Mouse (Mus musculus): ENCODE results near the gene Efnb3. TPM values are rescaled to one million over a fixed set of nuclear protein-coding genes. Genes with fewer than 3 reads are reported as not detected.

Gene Efnb3
- polyA plus RNA-seq, 1 experiment: 1.2 TPM

GRCm38 (mm10) chr11:69564391-69564790 is 4.4 kb upstream of the Efnb3 start:
- H3K4me1 ChIP-seq (ENCODE audit: control insufficient read depth, insufficient read depth, insufficient read length): no peaks in the 10 kb centered on the region
- no peak overlapping the region for H3K27ac ChIP-seq (ENCODE audit: insufficient read depth, low read length)
- H3K27me3 ChIP-seq (ENCODE audit: control insufficient read depth, insufficient read depth, low read length): peaks cover 2% of the 10 kb centered on the region; the same call in 1 of the 2 replicates
- TF ChIP-seq CTCF (IDR thresholded peaks at IDR 0.05; ENCODE audit: extremely low read depth, insufficient read depth, insufficient read length, insufficient replicate concordance) (no peak), POLR2A (IDR thresholded peaks at IDR 0.05; ENCODE audit: low read depth, low read length) (no peak)
- no peak overlapping the region for H3K4me3 ChIP-seq (ENCODE audit: extremely low read depth, insufficient read depth, insufficient read length)
- DNase-seq (ENCODE audit: low read depth in 1 of 2, low spot score in 2 of 2): no peak
- H3K36me3 ChIP-seq (ENCODE audit: control insufficient read depth, insufficient read depth, low read length): peaks cover 29% of the 10 kb centered on the region
- 86% methylated on average over 3 of the region's 3 CpGs for WGBS

- H3K4me3 ChIP-seq (ENCODE audit: extremely low read depth, insufficient read depth, insufficient read length): no peak overlapping the region
- H3K4me1 ChIP-seq (ENCODE audit: control insufficient read depth, insufficient read depth, insufficient read length): no peaks in the 10 kb centered on the region
- peaks cover 2% of the 10 kb centered on the region; the same call in 1 of the 2 replicates for H3K27me3 ChIP-seq (ENCODE audit: control insufficient read depth, insufficient read depth, low read length)
- WGBS: 93% methylated on average over 13 of the region's 13 CpGs
- no peak for DNase-seq (ENCODE audit: low read depth in 1 of 2, low spot score in 2 of 2)
- H3K27ac ChIP-seq (ENCODE audit: insufficient read depth, low read length): no peak overlapping the region
- H3K36me3 ChIP-seq (ENCODE audit: control insufficient read depth, insufficient read depth, low read length): peaks cover 29% of the 10 kb centered on the region
- TF ChIP-seq POLR2A (IDR thresholded peaks at IDR 0.05; ENCODE audit: low read depth, low read length) (no peak), CTCF (IDR thresholded peaks at IDR 0.05; ENCODE audit: extremely low read depth, insufficient read depth, insufficient read length, insufficient replicate concordance) (no peak)
Observed at GRCm38 (mm10) chr11:69563373-69563772, 3.4 kb upstream of the Efnb3 start.

- 91% methylated on average over 16 of the region's 16 CpGs for WGBS
- TF ChIP-seq POLR2A (IDR thresholded peaks at IDR 0.05; ENCODE audit: low read depth, low read length): no peak
- no peak for TF ChIP-seq CTCF (IDR thresholded peaks at IDR 0.05; ENCODE audit: extremely low read depth, insufficient read depth, insufficient read length, insufficient replicate concordance)
- H3K36me3 ChIP-seq (ENCODE audit: control insufficient read depth, insufficient read depth, low read length): peaks cover 24% of the 10 kb centered on the region
- H3K4me3 ChIP-seq (ENCODE audit: extremely low read depth, insufficient read depth, insufficient read length): no peak overlapping the region
- no peak for DNase-seq (ENCODE audit: low read depth in 1 of 2, low spot score in 2 of 2)
- H3K4me1 ChIP-seq (ENCODE audit: control insufficient read depth, insufficient read depth, insufficient read length): no peaks in the 10 kb centered on the region
- no peak overlapping the region for H3K27ac ChIP-seq (ENCODE audit: insufficient read depth, low read length)
- H3K27me3 ChIP-seq (ENCODE audit: control insufficient read depth, insufficient read depth, low read length): peaks cover 2% of the 10 kb centered on the region; the same call in 1 of the 2 replicates
Observed at GRCm38 (mm10) chr11:69560896-69561854, 1.2 kb upstream of the Efnb3 start.

- 52% methylated on average over 5 of the region's 5 CpGs for WGBS
- TF ChIP-seq CTCF (IDR thresholded peaks at IDR 0.05; ENCODE audit: extremely low read depth, insufficient read depth, insufficient read length, insufficient replicate concordance) (no peak), POLR2A (IDR thresholded peaks at IDR 0.05; ENCODE audit: low read depth, low read length) (no peak)
- Histone ChIP-seq H3K27ac (ENCODE audit: insufficient read depth, low read length) (no peak overlapping the region), H3K4me3 (ENCODE audit: extremely low read depth, insufficient read depth, insufficient read length) (no peak overlapping the region), H3K4me1 (ENCODE audit: control insufficient read depth, insufficient read depth, insufficient read length) (no peaks in the 10 kb centered on the region), H3K27me3 (ENCODE audit: control insufficient read depth, insufficient read depth, low read length) (peaks cover 2% of the 10 kb centered on the region; the same call in 1 of the 2 replicates), H3K36me3 (ENCODE audit: control insufficient read depth, insufficient read depth, low read length) (peaks cover 22% of the 10 kb centered on the region)
- DNase-seq (ENCODE audit: low read depth in 1 of 2, low spot score in 2 of 2): no peak
Observed at GRCm38 (mm10) chr11:69559183-69559582, 822 bp downstream of the Efnb3 start.

GRCm38 (mm10) chr11:69558756-69559155 is 1.2 kb downstream of the Efnb3 start:
- TF ChIP-seq CTCF (IDR thresholded peaks at IDR 0.05; ENCODE audit: extremely low read depth, insufficient read depth, insufficient read length, insufficient replicate concordance) (no peak), POLR2A (IDR thresholded peaks at IDR 0.05; ENCODE audit: low read depth, low read length) (no peak)
- Histone ChIP-seq H3K27me3 (ENCODE audit: control insufficient read depth, insufficient read depth, low read length) (peaks cover 2% of the 10 kb centered on the region; the same call in 1 of the 2 replicates), H3K36me3 (ENCODE audit: control insufficient read depth, insufficient read depth, low read length) (peaks cover 22% of the 10 kb centered on the region), H3K4me1 (ENCODE audit: control insufficient read depth, insufficient read depth, insufficient read length) (no peaks in the 10 kb centered on the region), H3K27ac (ENCODE audit: insufficient read depth, low read length) (no peak overlapping the region), H3K4me3 (ENCODE audit: extremely low read depth, insufficient read depth, insufficient read length) (no peak overlapping the region)
- WGBS: 30% methylated on average over 6 of the region's 6 CpGs
- no peak for DNase-seq (ENCODE audit: low read depth in 1 of 2, low spot score in 2 of 2)

GRCm38 (mm10) chr11:69557381-69557958 is 2.5 kb downstream of the Efnb3 start:
- Histone ChIP-seq H3K4me3 (ENCODE audit: extremely low read depth, insufficient read depth, insufficient read length) (no peak overlapping the region), H3K36me3 (ENCODE audit: control insufficient read depth, insufficient read depth, low read length) (peaks cover 11% of the 10 kb centered on the region), H3K27ac (ENCODE audit: insufficient read depth, low read length) (no peak overlapping the region), H3K4me1 (ENCODE audit: control insufficient read depth, insufficient read depth, insufficient read length) (no peaks in the 10 kb centered on the region), H3K27me3 (ENCODE audit: control insufficient read depth, insufficient read depth, low read length) (peaks cover 2% of the 10 kb centered on the region; the same call in 1 of the 2 replicates)
- WGBS: 68% methylated on average over 14 of the region's 14 CpGs
- no peak for DNase-seq (ENCODE audit: low read depth in 1 of 2, low spot score in 2 of 2)
- TF ChIP-seq POLR2A (IDR thresholded peaks at IDR 0.05; ENCODE audit: low read depth, low read length): no peak
- no peak for TF ChIP-seq CTCF (IDR thresholded peaks at IDR 0.05; ENCODE audit: extremely low read depth, insufficient read depth, insufficient read length, insufficient replicate concordance)
